Mouse (Mus musculus) thymus, postnatal 36 days (tissue): Measurements from ENCODE around the gene Ninj2.
A peak's percentile ranks its signal among the peaks of the same experiment; 100 is the strongest.

Source experiments
- DNase-seq, 2 experiments: peaks; one replicate each; pipeline ENCODE4 v3.0.0; 2022; ENCODE audit warnings: mixed read lengths in 2 of 2

Ninj2 gene

GRCm38 (mm10) chr6:120145439-120145838 lies 52.3 kb downstream of the Ninj2 start:
- no peak for DNase-seq

- DNase-seq: no peak
Measured at GRCm38 (mm10) chr6:120146676-120147075, 53.5 kb downstream of the Ninj2 start.

- no peak for DNase-seq
Measured at GRCm38 (mm10) chr6:120147411-120147810, 54.3 kb downstream of the Ninj2 start.

- DNase-seq: no peak
Measured at GRCm38 (mm10) chr6:120148716-120149392, 55.7 kb downstream of the Ninj2 start.

- no peak for DNase-seq
Measured at GRCm38 (mm10) chr6:120149458-120150120, 56.4 kb downstream of the Ninj2 start.

- DNase-seq: no peak
Measured at GRCm38 (mm10) chr6:120150206-120150605, 57.1 kb downstream of the Ninj2 start.

GRCm38 (mm10) chr6:120151616-120152053 lies 58.5 kb downstream of the Ninj2 start:
- no peak for DNase-seq

GRCm38 (mm10) chr6:120152739-120153696 lies 59.9 kb downstream of the Ninj2 start:
- no peak for DNase-seq

GRCm38 (mm10) chr6:120154526-120155309 lies 61.6 kb downstream of the Ninj2 start:
- peak; percentile 61 to 84 for DNase-seq

- no peak for DNase-seq
Measured at GRCm38 (mm10) chr6:120155510-120155909, 62.4 kb downstream of the Ninj2 start.

- DNase-seq: no peak
Measured at GRCm38 (mm10) chr6:120157479-120157878, 64.3 kb downstream of the Ninj2 start.

GRCm38 (mm10) chr6:120159133-120159901 lies 66.2 kb downstream of the Ninj2 start:
- no peak for DNase-seq

GRCm38 (mm10) chr6:120162928-120163327 lies 69.8 kb downstream of the Ninj2 start:
- DNase-seq: no peak

- DNase-seq: no peak
Measured at GRCm38 (mm10) chr6:120164765-120165164, 71.6 kb downstream of the Ninj2 start.

GRCm38 (mm10) chr6:120167574-120167973 lies 74.4 kb downstream of the Ninj2 start:
- no peak for DNase-seq

- no peak for DNase-seq
Measured at GRCm38 (mm10) chr6:120172294-120173017, 79.3 kb downstream of the Ninj2 start.

GRCm38 (mm10) chr6:120174028-120174601 lies 81.0 kb downstream of the Ninj2 start:
- no peak for DNase-seq

- DNase-seq: no peak
Measured at GRCm38 (mm10) chr6:120174602-120175115, 81.5 kb downstream of the Ninj2 start.

- DNase-seq: no peak
Measured at GRCm38 (mm10) chr6:120175650-120176049, 82.5 kb downstream of the Ninj2 start.

GRCm38 (mm10) chr6:120179044-120179755 lies 86.0 kb downstream of the Ninj2 start:
- DNase-seq: no peak
